Mouse (Mus musculus) liver, embryonic 11.5 days (tissue): ENCODE data around the gene Aebp2. TPM values are rescaled to one million over a fixed set of nuclear protein-coding genes. Genes with fewer than 3 reads are reported as not detected.
"Not testable (repeated sequence)": the region's sequence is repeated elsewhere in the genome, so short reads cannot be mapped to it uniquely, and the experiment has no call there.

ENCODE experiments used
- ATAC-seq: fragments of 200-750 bp; cut with Nextera tagmentation; replicated peaks from 2 replicates; pipeline ENCODE4 v1.8.0; 2017; ENCODE audit warnings: moderate number of reproducible peaks, mild to moderate bottlenecking, moderate TSS enrichment, moderate library complexity; ENCODE audit not compliant: low FRiP score
- DNase-seq: peaks from one replicate; pipeline ENCODE4 v3.0.0-alpha.2; 2017; ENCODE audit warnings: low spot score
- H3K27ac ChIP-seq: fragments of 300-500 bp; sonication (generic); 2 replicates; pipeline ENCODE4 v1.5.1; 2014; ENCODE audit warnings: mild to moderate bottlenecking, low read depth, low read length, control low read depth
- H3K27me3 ChIP-seq: fragments of 300-500 bp; sonication (generic); replicated peaks from 2 replicates; pipeline ENCODE4 v1.6.1; 2014; ENCODE audit warnings: low read length, mixed read lengths; ENCODE audit not compliant: control insufficient read depth, insufficient read depth
- H3K36me3 ChIP-seq: fragments of 300-500 bp; sonication (generic); 2 replicates; pipeline ENCODE4 v1.6.1; 2014; ENCODE audit warnings: mild to moderate bottlenecking, low read length, moderate library complexity, mixed read lengths; ENCODE audit not compliant: control insufficient read depth, insufficient read depth
- H3K4me1 ChIP-seq: fragments of 300-500 bp; sonication (generic); replicated peaks from 2 replicates; pipeline ENCODE4 v1.6.1; 2014; ENCODE audit warnings: low read length, mixed read lengths; ENCODE audit not compliant: control insufficient read depth, insufficient read depth
- H3K4me2 ChIP-seq: fragments of 300-500 bp; sonication (generic); 2 replicates; pipeline ENCODE4 v1.6.1; 2014; ENCODE audit warnings: mild to moderate bottlenecking, control low read depth, moderate library complexity
- H3K4me3 ChIP-seq: fragments of 300-500 bp; sonication (generic); 2 replicates; pipeline ENCODE4 v1.5.1; 2014; ENCODE audit warnings: low read depth, low read length, control low read depth
- H3K9ac ChIP-seq: fragments of 300-500 bp; sonication (generic); 2 replicates; pipeline ENCODE4 v1.6.1; 2014; ENCODE audit warnings: low read depth, low read length, control low read depth
- H3K9me3 ChIP-seq: fragments of 300-500 bp; sonication (generic); 2 replicates; pipeline ENCODE4 v1.6.1; 2016; ENCODE audit warnings: low read length, inconsistent platforms, mixed read lengths; ENCODE audit not compliant: control insufficient read depth
- WGBS: fragments of 180-500 bp; shearing (Covaris S2); extraction: QIAGEN DNeasy Blood & Tissue Kit; methylation state at CpG from one replicate; pipeline ENCODE4 v1.1.7; 2014; 5-methylcytosine and 5-hydroxymethylcytosine counted together
- polyA plus RNA-seq: library from polyadenylated mRNA; unstranded; fragments of >200 nt; fragmentation: Nextera tagmentation; extraction: Ambion mirVana; gene quantifications from 2 replicates; pipeline ENCODE4 v1.2.1, GENCODE M21; 2014

Aebp2 gene
- polyA plus RNA-seq, 1 experiment from 2014 or later = 10.5 TPM

- DNase-seq (no peak), ATAC-seq (no peak)
- Histone ChIP-seq H3K27ac (no peak overlapping the region), H3K9ac (no peak overlapping the region), H3K36me3 (peaks cover 11% of the 10 kb centered on the region), H3K4me1 (no peaks in the 10 kb centered on the region), H3K9me3 (no peaks in the 10 kb centered on the region), H3K4me2 (no peak overlapping the region), H3K4me3 (no peak overlapping the region), H3K27me3 (no peaks in the 10 kb centered on the region)
- 86% methylated on average over 5 of the region's 5 CpGs for WGBS
Measured at GRCm38 (mm10) chr6:140591331-140591730, 31.1 kb upstream of the Aebp2 start.

- no peaks in the 10 kb centered on the region for H3K4me1 ChIP-seq
- no peak overlapping the region for H3K4me2 ChIP-seq
- H3K9ac ChIP-seq = no peak overlapping the region
- DNase-seq (no peak), ATAC-seq (no peak)
- 84% methylated on average over 8 of the region's 8 CpGs for WGBS
- no peak overlapping the region for H3K27ac ChIP-seq
- H3K27me3 ChIP-seq = no peaks in the 10 kb centered on the region
- H3K4me3 ChIP-seq = no peak overlapping the region
- peaks cover 11% of the 10 kb centered on the region for H3K36me3 ChIP-seq
- H3K9me3 ChIP-seq = no peaks in the 10 kb centered on the region
Measured at GRCm38 (mm10) chr6:140592713-140593112, 29.8 kb upstream of the Aebp2 start.

GRCm38 (mm10) chr6:140593420-140594170, 28.9 kb upstream of the Aebp2 start:
- no peak for ATAC-seq
- no peak overlapping the region for H3K9ac ChIP-seq
- no peak overlapping the region for H3K27ac ChIP-seq
- H3K27me3 ChIP-seq = no peaks in the 10 kb centered on the region
- peaks cover 7% of the 10 kb centered on the region for H3K36me3 ChIP-seq
- no peak overlapping the region for H3K4me2 ChIP-seq
- no peaks in the 10 kb centered on the region for H3K9me3 ChIP-seq
- H3K4me1 ChIP-seq = no peaks in the 10 kb centered on the region
- no peak for DNase-seq
- 84% methylated on average over 17 of the region's 17 CpGs for WGBS
- no peak overlapping the region for H3K4me3 ChIP-seq

GRCm38 (mm10) chr6:140595551-140595950, 26.9 kb upstream of the Aebp2 start:
- not testable (repeated sequence) for H3K27me3 ChIP-seq, H3K4me1 ChIP-seq, H3K9ac ChIP-seq, H3K4me3 ChIP-seq, H3K36me3 ChIP-seq, H3K4me2 ChIP-seq, H3K27ac ChIP-seq, ATAC-seq, DNase-seq, H3K9me3 ChIP-seq
- 93% methylated on average over 6 of the region's 6 CpGs for WGBS

GRCm38 (mm10) chr6:140597381-140598329, 24.8 kb upstream of the Aebp2 start:
- no peak for DNase-seq
- Histone ChIP-seq H3K27ac (no peak overlapping the region), H3K4me1 (no peaks in the 10 kb centered on the region), H3K4me2 (no peak overlapping the region), H3K9me3 (no peaks in the 10 kb centered on the region), H3K4me3 (no peak overlapping the region), H3K36me3 (peaks cover under 1% of the 10 kb centered on the region; the same call in 1 of the 2 replicates), H3K27me3 (no peaks in the 10 kb centered on the region), H3K9ac (no peak overlapping the region)
- WGBS = 93% methylated on average over 15 of the region's 15 CpGs
- no peak for ATAC-seq

- ATAC-seq (no peak), DNase-seq (no peak)
- no peak overlapping the region for H3K9ac ChIP-seq
- H3K27ac ChIP-seq = no peak overlapping the region
- H3K4me1 ChIP-seq = no peaks in the 10 kb centered on the region
- no peaks in the 10 kb centered on the region for H3K36me3 ChIP-seq
- no peaks in the 10 kb centered on the region for H3K9me3 ChIP-seq
- no peak overlapping the region for H3K4me2 ChIP-seq
- H3K27me3 ChIP-seq = no peaks in the 10 kb centered on the region
- H3K4me3 ChIP-seq = no peak overlapping the region
- WGBS = 85% methylated on average over 9 of the region's 9 CpGs
Measured at GRCm38 (mm10) chr6:140598516-140598915, 23.9 kb upstream of the Aebp2 start.

GRCm38 (mm10) chr6:140599337-140599736, 23.1 kb upstream of the Aebp2 start:
- ATAC-seq (no peak), DNase-seq (no peak)
- Histone ChIP-seq H3K4me3 (no peak overlapping the region), H3K9ac (no peak overlapping the region), H3K36me3 (no peaks in the 10 kb centered on the region), H3K4me1 (no peaks in the 10 kb centered on the region), H3K4me2 (no peak overlapping the region), H3K27me3 (no peaks in the 10 kb centered on the region), H3K27ac (no peak overlapping the region), H3K9me3 (no peaks in the 10 kb centered on the region)
- WGBS = 92% methylated on average over 5 of the region's 5 CpGs

- 90% methylated on average over 8 of the region's 8 CpGs for WGBS
- not testable (repeated sequence) for H3K27ac ChIP-seq, H3K9me3 ChIP-seq, ATAC-seq, H3K27me3 ChIP-seq, DNase-seq, H3K4me3 ChIP-seq, H3K4me1 ChIP-seq, H3K36me3 ChIP-seq, H3K9ac ChIP-seq, H3K4me2 ChIP-seq
Measured at GRCm38 (mm10) chr6:140600671-140601070, 21.8 kb upstream of the Aebp2 start.
